Mouse (Mus musculus) intestine, embryonic 16.5 days (tissue): Measurements from ENCODE around the gene Fdx1. TPM values are rescaled to one million over a fixed set of nuclear protein-coding genes. Genes with fewer than 3 reads are reported as not detected.

Experiments used
- ATAC-seq: fragments of 200-750 bp; cut with Nextera tagmentation; 2 replicates; pipeline ENCODE4 v1.8.0; 2017; ENCODE audit warnings: moderate TSS enrichment, moderate library complexity
- H3K27ac ChIP-seq: fragments of 300-500 bp; sonication (generic); 2 replicates; pipeline ENCODE4 v1.5.1; 2014; ENCODE audit warnings: mild to moderate bottlenecking, low read length
- H3K27me3 ChIP-seq: fragments of 300-500 bp; sonication (generic); replicated peaks from 2 replicates; pipeline ENCODE4 v1.6.1; 2014; ENCODE audit warnings: low read length, control low read depth, mixed read lengths; ENCODE audit not compliant: control insufficient read depth, insufficient read depth
- H3K36me3 ChIP-seq: fragments of 300-500 bp; sonication (generic); 2 replicates; pipeline ENCODE4 v1.6.1; 2014; ENCODE audit warnings: low read length, control low read depth; ENCODE audit not compliant: control insufficient read depth, insufficient read depth
- H3K4me1 ChIP-seq: fragments of 300-500 bp; sonication (generic); 2 replicates; pipeline ENCODE4 v1.6.1; 2014; ENCODE audit warnings: low read length, control low read depth, mixed read lengths; ENCODE audit not compliant: control insufficient read depth, insufficient read depth
- H3K4me2 ChIP-seq: fragments of 300-500 bp; sonication (generic); 2 replicates; pipeline ENCODE4 v1.6.1; 2014; ENCODE audit warnings: low read depth, low read length, control low read depth
- H3K4me3 ChIP-seq: fragments of 300-500 bp; sonication (generic); 2 replicates; pipeline ENCODE4 v1.5.1; 2014; ENCODE audit warnings: mild to moderate bottlenecking, low read length
- H3K9ac ChIP-seq: fragments of 300-500 bp; sonication (generic); 2 replicates; pipeline ENCODE4 v1.6.1; 2014; ENCODE audit warnings: low read depth, low read length
- H3K9me3 ChIP-seq: fragments of 300-500 bp; sonication (generic); 2 replicates; pipeline ENCODE4 v1.6.1; 2016; ENCODE audit warnings: low read length, control low read depth; ENCODE audit not compliant: control insufficient read depth
- WGBS: fragments of 180-500 bp; shearing (Covaris S2); extraction: QIAGEN DNeasy Blood & Tissue Kit; methylation state at CpG from one replicate; pipeline ENCODE4 v1.1.7; 2014; 5-methylcytosine and 5-hydroxymethylcytosine counted together
- polyA plus RNA-seq: library from polyadenylated mRNA; unstranded; fragments of >200 nt; fragmentation: Nextera tagmentation; extraction: Ambion mirVana; gene quantifications from 2 replicates; pipeline ENCODE4 v1.2.1, GENCODE M21; 2015

Fdx1 gene
- polyA plus RNA-seq, 1 experiment from 2014 or later: 85.7 TPM

DNA sequence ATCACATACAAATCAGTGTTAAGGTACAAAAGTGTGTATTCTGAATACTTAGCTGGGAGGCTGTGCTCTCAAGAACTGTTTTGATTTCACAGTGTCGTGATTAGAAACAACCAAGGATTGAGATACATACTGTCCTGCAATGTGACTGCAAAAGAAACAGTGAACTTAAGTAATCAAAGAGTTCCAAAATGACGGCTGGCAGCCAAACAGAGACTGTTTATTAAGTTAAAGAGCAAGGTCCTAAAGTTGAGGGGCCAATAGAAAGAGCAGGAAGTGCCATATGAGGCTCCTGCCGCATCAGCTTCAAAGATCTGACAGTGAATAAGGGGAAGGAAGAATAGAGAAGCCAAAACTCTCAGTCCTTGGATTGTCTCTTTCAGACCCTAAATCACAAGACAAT, 10.5 kb upstream of the Fdx1 start:
- H3K4me1 ChIP-seq: no peaks in the 10 kb centered on the region
- ATAC-seq: no peak

DNA sequence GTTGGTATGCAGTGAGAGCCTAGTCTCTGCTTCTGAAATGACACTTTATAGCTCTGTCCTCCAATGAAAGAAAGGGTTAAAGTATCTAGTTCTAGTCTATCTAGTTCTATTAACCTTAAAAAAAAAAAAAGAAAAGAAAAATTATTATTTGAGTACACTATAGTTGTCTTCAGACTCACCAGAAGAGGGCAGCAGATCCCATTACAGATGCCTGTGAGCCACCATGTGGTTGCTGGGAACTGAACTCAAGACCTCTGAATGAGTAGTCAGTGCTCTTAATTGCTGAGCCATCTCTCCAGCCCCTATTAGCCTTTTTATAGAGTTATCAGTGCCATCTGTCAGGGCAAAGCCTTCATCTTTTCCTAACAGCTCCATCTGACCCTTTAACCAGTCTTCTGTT, 3.0 kb upstream of the Fdx1 start:
- H3K4me3 ChIP-seq: no peak overlapping the region
- no peak overlapping the region for H3K4me2 ChIP-seq
- 0 out of 2 replicates have a peak, but pooled peaks cover 8% of the 10 kb centered on the region for H3K4me1 ChIP-seq
- H3K27ac ChIP-seq: no peak overlapping the region
- H3K36me3 ChIP-seq: no peaks in the 10 kb centered on the region
- no peak for ATAC-seq
- H3K9me3 ChIP-seq: no peaks in the 10 kb centered on the region
- H3K9ac ChIP-seq: no peak overlapping the region
- no peaks in the 10 kb centered on the region for H3K27me3 ChIP-seq

More for the DNA sequence above, 10.5 kb upstream of the Fdx1 start:
- Histone ChIP-seq H3K9ac (no peak overlapping the region), H3K36me3 (no peaks in the 10 kb centered on the region), H3K27ac (no peak overlapping the region), H3K9me3 (no peaks in the 10 kb centered on the region), H3K4me3 (no peak overlapping the region), H3K27me3 (no peaks in the 10 kb centered on the region), H3K4me2 (no peak overlapping the region)
- WGBS: 48% methylated on average over 3 of the region's 3 CpGs

DNA sequence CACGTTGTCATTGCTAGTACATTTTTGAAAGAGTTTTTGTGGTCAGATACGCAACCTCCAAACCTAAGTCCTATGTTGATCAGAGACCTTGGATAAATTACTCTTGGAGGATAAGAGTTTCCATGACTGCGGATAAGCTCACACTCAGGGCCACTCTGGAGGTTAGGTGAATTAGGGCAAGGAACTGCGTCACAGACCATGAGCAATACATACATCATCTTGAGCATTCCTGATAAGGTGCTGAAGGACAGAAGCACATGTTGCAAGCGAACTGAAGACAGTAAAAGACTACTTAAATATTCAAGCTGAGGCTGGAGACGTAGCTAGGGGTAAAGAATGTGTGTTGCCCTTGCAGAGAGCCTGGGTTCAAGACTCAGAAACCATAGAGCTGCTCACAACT, 754 bp upstream of the Fdx1 start:
- Histone ChIP-seq H3K9ac (no peak overlapping the region), H3K36me3 (no peaks in the 10 kb centered on the region), H3K9me3 (no peaks in the 10 kb centered on the region), H3K4me1 (peaks cover 12% of the 10 kb centered on the region; the same call in 1 of the 2 replicates), H3K4me2 (no peak overlapping the region), H3K27me3 (no peaks in the 10 kb centered on the region), H3K4me3 (no peak overlapping the region), H3K27ac (no peak overlapping the region)
- no peak for ATAC-seq
- 67% methylated on average over 6 of the region's 6 CpGs for WGBS

DNA sequence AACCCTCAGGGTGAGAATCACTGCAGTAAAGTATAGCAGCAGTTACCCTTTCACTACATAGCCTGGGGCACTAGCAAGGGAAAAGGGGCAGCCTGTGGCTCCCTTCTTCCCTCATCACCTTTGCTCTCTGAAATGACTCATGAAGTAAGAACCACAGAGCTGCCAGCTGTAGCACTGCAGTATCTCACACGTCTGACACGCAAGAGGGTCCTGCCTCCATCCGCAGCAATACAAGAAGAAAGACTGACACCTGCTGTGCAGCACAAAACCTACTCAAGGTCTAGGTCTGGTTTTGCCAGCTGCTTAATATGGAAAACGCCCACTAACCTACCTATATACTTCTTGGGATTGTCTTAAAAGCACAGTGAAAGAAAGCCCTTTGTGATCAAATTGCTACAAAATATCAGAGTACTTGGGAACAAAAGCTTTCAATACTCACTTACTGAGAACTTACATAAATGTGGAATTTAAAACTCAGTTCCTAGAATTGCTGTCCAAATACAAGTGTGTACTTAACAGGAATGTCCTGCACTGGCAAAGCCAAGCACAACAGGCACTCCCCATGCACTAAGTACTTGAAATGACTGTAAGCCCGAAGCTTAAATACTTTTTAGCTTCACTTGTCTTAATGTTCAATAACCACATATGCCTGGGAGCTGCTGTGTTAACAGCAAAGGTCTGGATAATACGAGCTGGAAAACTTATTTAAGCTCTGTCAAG, 2.0 kb downstream of the Fdx1 start:
- no peak for ATAC-seq
- H3K9ac ChIP-seq: no peak overlapping the region
- no peak overlapping the region for H3K27ac ChIP-seq
- whole genome bisulfite sequencing: 60% methylated on average over 6 of the region's 6 CpGs
- H3K27me3 ChIP-seq: no peaks in the 10 kb centered on the region
- no peak overlapping the region for H3K4me2 ChIP-seq
- H3K4me3 ChIP-seq: no peak overlapping the region
- H3K9me3 ChIP-seq: no peaks in the 10 kb centered on the region
- H3K36me3 ChIP-seq: no peaks in the 10 kb centered on the region
- peaks cover 12% of the 10 kb centered on the region; the same call in 1 of the 2 replicates for H3K4me1 ChIP-seq

DNA sequence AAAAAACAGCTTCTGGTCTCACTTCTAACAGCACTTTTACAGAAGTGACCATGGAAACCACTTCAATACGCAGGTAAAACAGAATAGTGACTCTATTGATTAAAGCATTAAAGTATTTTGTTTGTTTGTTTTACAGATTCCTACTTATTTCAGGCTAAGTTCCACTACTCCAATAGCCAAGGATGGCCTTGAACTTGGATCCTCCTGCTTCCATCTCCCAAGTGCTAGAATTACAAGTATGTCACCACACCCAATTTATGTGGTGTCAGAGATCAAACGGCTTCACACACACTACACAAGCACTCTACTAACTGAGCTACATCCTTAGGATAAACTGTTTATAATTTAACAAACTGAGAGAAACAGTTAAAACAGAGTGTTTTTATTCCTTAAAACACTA, 3.0 kb downstream of the Fdx1 start:
- Histone ChIP-seq H3K27me3 (no peaks in the 10 kb centered on the region), H3K36me3 (no peaks in the 10 kb centered on the region), H3K4me2 (no peak overlapping the region), H3K4me1 (peaks cover 12% of the 10 kb centered on the region; the same call in 1 of the 2 replicates), H3K9me3 (no peaks in the 10 kb centered on the region), H3K9ac (no peak overlapping the region), H3K4me3 (no peak overlapping the region), H3K27ac (no peak overlapping the region)
- 60% methylated on average over 2 of the region's 2 CpGs for WGBS
- ATAC-seq: no peak

DNA sequence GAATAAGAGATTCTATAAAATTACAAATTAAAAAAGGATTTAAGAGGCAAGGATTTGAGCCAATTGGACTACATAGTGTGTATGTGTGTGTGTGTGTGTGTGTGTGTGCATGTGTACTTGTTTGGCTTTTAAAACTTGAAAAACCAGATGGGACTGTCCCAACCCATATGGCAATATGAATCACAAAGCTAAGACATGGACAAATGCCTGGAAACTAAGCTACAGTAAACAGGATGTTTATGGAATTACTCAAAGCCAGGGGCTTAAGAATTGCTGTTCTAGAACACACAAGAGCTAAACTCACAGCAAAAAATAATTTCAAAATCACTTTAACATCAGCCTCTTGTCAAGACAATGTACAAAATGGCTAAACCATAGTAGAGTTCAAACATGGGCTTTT, 4.4 kb downstream of the Fdx1 start:
- H3K36me3 ChIP-seq: peaks cover 4% of the 10 kb centered on the region; the same call in 1 of the 2 replicates
- no peak overlapping the region for H3K27ac ChIP-seq
- no peaks in the 10 kb centered on the region for H3K9me3 ChIP-seq
- no peak for ATAC-seq
- no peak overlapping the region for H3K4me3 ChIP-seq
- H3K9ac ChIP-seq: no peak overlapping the region
- H3K27me3 ChIP-seq: no peaks in the 10 kb centered on the region
- no peak overlapping the region for H3K4me2 ChIP-seq
- peaks cover 12% of the 10 kb centered on the region; the same call in 1 of the 2 replicates for H3K4me1 ChIP-seq

DNA sequence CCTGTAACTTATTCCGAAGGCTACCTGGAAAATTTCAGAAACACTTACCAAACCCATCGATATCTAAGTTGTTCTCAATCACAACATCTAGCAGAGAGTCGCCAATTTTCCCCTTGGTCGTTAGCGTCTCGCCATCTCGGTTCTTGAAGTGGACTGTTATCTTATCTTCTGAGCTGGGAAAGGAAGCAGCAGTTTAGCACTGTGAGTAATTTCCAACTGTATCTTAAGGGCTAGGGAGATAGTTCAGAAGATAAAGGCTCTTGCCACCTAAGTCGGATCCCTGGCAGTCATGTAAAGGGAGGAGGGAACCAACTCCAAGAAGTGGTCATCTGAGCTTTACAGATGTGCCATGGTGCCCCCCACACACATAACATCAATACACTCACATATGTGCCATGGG, 6.3 kb downstream of the Fdx1 start:
- 77% methylated on average over 8 of the region's 8 CpGs for WGBS
- Histone ChIP-seq H3K36me3 (peaks cover 4% of the 10 kb centered on the region; the same call in 1 of the 2 replicates), H3K9ac (no peak overlapping the region), H3K4me1 (peaks cover 9% of the 10 kb centered on the region; the same call in 1 of the 2 replicates), H3K27ac (no peak overlapping the region), H3K4me2 (no peak overlapping the region), H3K27me3 (no peaks in the 10 kb centered on the region), H3K4me3 (no peak overlapping the region), H3K9me3 (no peaks in the 10 kb centered on the region)
- ATAC-seq: no peak

DNA sequence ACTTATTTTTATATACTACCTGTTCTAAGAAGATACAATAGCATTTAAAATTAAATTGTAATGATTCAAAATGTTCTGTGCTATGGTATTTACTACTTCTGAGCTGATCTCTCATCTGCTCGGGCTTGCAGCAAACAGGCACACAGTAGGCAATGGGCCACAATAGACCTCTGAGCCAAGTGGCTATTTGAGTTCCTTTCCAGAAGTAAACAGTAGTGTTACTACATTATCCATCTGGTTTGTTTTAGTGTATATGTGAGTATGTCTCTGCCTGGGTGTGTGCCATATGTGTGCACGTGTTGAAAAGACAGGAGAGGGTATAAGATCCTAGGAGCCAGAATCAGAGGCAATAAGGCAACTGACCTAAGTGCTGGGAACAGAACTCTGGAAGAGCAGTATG, 6.9 kb downstream of the Fdx1 start:
- no peak for ATAC-seq
- Histone ChIP-seq H3K4me2 (no peak overlapping the region), H3K36me3 (peaks cover 4% of the 10 kb centered on the region; the same call in 1 of the 2 replicates), H3K9me3 (no peaks in the 10 kb centered on the region), H3K27ac (no peak overlapping the region), H3K4me3 (no peak overlapping the region), H3K4me1 (peaks cover 4% of the 10 kb centered on the region; the same call in 1 of the 2 replicates), H3K9ac (no peak overlapping the region), H3K27me3 (no peaks in the 10 kb centered on the region)
- 73% methylated on average over 2 of the region's 2 CpGs for WGBS

DNA sequence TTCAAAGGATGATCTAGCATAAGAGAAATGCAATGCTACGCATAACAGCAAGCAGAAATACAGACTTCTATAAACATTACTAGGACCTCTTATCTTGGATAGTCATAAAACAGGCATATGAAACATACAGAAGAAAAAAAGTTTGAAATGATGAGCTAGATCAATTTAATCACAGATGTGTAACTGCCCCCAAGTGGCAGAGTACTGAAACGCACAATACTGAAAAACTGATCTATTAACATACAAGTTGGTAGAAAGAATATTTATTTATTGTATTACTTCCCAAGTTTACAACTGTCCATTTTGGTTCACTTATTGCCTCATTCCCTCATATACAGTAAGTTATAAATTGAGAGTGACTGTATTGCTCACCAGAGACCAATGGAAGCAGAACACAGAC, 12.0 kb downstream of the Fdx1 start:
- Histone ChIP-seq H3K4me1 (no peaks in the 10 kb centered on the region), H3K27ac (no peak overlapping the region), H3K27me3 (no peaks in the 10 kb centered on the region), H3K36me3 (peaks cover 4% of the 10 kb centered on the region; the same call in 1 of the 2 replicates), H3K4me2 (no peak overlapping the region), H3K4me3 (no peak overlapping the region), H3K9ac (no peak overlapping the region), H3K9me3 (no peaks in the 10 kb centered on the region)
- no peak for ATAC-seq
- WGBS: 43% methylated on average over 2 of the region's 2 CpGs

DNA sequence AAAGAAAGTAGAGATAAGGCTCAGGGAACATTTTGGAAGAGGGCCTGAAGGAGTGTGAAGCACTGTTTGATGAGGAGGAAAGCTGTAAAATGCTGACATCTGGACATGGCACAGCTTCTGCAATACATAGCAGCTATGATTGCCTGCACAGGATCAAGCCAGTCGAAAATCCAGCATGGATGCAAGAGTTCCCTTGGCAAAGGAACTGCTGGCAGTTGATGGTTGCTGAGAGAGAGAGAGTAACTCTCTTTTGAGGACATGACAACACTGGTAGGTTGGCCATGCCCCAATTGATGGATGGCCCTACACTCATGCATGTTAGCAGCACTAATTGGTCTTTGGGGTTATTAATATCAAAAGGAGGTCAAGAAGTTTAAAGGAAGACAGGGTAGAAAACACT, 12.7 kb downstream of the Fdx1 start:
- H3K27me3 ChIP-seq: no peaks in the 10 kb centered on the region
- no peak overlapping the region for H3K27ac ChIP-seq
- no peaks in the 10 kb centered on the region for H3K9me3 ChIP-seq
- H3K4me2 ChIP-seq: no peak overlapping the region
- H3K9ac ChIP-seq: no peak overlapping the region
- H3K4me1 ChIP-seq: no peaks in the 10 kb centered on the region
- H3K36me3 ChIP-seq: peaks cover 8% of the 10 kb centered on the region; the same call in 1 of the 2 replicates
- no peak overlapping the region for H3K4me3 ChIP-seq
- WGBS: 71% methylated on average over 1 of the region's 1 CpGs
- ATAC-seq: no peak
